Mouse (Mus musculus) limb, embryonic 12.5 days (tissue): ENCODE measurements at regions not wholly inside any gene's neighbourhood (a gene's known extent, or its start where the extent isn't known, plus 50 kb on each side); places are given as distances from the start of the nearest gene placed in this dataset.

Experiments
- ATAC-seq: fragments of 200-750 bp; cut with Nextera tagmentation; 2 replicates; pipeline ENCODE4 v1.8.0; 2017; ENCODE audit warnings: low read depth, moderate TSS enrichment; ENCODE audit not compliant: insufficient number of reproducible peaks, insufficient read depth, low FRiP score, low TSS enrichment
- H3K27ac ChIP-seq: fragments of 300-500 bp; sonication (generic); 2 replicates; pipeline ENCODE4 v1.5.1; 2016; ENCODE audit warnings: mild to moderate bottlenecking, moderate library complexity
- H3K27me3 ChIP-seq: fragments of 300-500 bp; sonication (generic); 2 replicates; pipeline ENCODE4 v1.6.1; 2016; ENCODE audit warnings: mild to moderate bottlenecking, moderate library complexity
- H3K36me3 ChIP-seq: fragments of 300-500 bp; sonication (generic); 2 replicates; pipeline ENCODE4 v1.6.1; 2016; ENCODE audit warnings: mild to moderate bottlenecking, moderate library complexity
- H3K4me1 ChIP-seq: fragments of 300-500 bp; sonication (generic); replicated peaks from 2 replicates; pipeline ENCODE4 v1.6.1; 2016
- H3K4me2 ChIP-seq: fragments of 300-500 bp; sonication (generic); 2 replicates; pipeline ENCODE4 v1.6.1; 2016; ENCODE audit warnings: mild to moderate bottlenecking, moderate library complexity
- H3K4me3 ChIP-seq: fragments of 300-500 bp; sonication (generic); replicated peaks from 2 replicates; pipeline ENCODE4 v1.5.1; 2016; ENCODE audit warnings: mild to moderate bottlenecking
- H3K9ac ChIP-seq: fragments of 300-500 bp; sonication (generic); replicated peaks from 2 replicates; pipeline ENCODE4 v1.6.1; 2016; ENCODE audit warnings: mild to moderate bottlenecking, moderate library complexity
- H3K9me3 ChIP-seq: fragments of 300-500 bp; sonication (generic); 2 replicates; pipeline ENCODE4 v1.6.1; 2016; ENCODE audit warnings: mild to moderate bottlenecking, moderate library complexity
- WGBS: fragments of 180-500 bp; shearing (Covaris S2); methylation state at CpG from one replicate; pipeline ENCODE4 v1.1.7; 2016; 5-methylcytosine and 5-hydroxymethylcytosine counted together

DNA sequence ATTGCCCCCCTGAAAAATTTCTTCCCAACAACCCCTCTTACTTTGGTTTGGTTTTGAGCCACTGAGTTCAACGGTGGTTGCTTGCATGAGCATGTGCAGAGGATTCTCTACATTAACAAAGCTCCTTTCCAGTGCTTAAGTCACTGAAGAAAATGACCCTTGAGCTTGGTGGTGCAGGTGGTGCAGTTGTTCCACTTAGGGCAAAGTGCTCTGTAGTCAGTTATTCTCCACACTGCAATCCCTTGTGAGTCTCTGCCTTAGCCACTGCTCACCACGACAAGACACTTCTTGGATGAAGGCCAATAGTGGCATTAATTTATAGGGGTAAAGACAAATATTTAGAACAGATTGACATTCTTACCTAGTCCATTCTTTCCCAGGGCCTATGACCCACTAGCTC lies 369.1 kb upstream of the Frg1 start:
- no peak overlapping the region for H3K4me2 ChIP-seq
- no peak overlapping the region for H3K9ac ChIP-seq
- no peak overlapping the region for H3K4me3 ChIP-seq
- no peaks in the 10 kb centered on the region for H3K36me3 ChIP-seq
- no peaks in the 10 kb centered on the region for H3K27me3 ChIP-seq
- 0 out of 2 replicates have a peak, but pooled peaks cover 4% of the 10 kb centered on the region for H3K4me1 ChIP-seq
- no peaks in the 10 kb centered on the region for H3K9me3 ChIP-seq
- ATAC-seq, result no peak
- WGBS, result 81% methylated on average over 2 of the region's 2 CpGs
- no peak overlapping the region for H3K27ac ChIP-seq

DNA sequence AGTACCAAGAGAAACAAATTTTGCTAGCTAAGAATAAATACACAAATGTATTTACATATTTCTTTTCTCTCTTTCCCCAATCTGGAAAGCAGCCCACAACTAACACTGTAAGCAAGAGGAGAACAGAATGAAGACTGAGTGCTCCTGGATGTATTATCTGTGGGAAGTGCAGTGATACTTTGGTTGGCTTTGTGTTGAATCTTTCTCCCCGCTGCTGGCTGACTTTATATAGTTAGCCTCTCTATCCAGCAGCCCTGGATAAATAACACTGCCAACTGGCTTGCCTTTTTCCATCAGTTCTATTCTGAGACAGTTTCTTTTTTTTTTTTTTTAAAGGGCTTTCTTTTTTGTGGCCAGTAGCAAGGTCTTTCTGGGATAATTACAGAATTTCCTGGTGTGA lies 366.0 kb upstream of the Frg1 start:
- Histone ChIP-seq H3K27ac (no peak overlapping the region), H3K36me3 (no peaks in the 10 kb centered on the region), H3K4me1 (0 out of 2 replicates have a peak, but pooled peaks cover 4% of the 10 kb centered on the region), H3K9me3 (no peaks in the 10 kb centered on the region), H3K27me3 (no peaks in the 10 kb centered on the region), H3K4me2 (no peak overlapping the region), H3K9ac (no peak overlapping the region), H3K4me3 (no peak overlapping the region)
- WGBS, result 96% methylated on average over 1 of the region's 1 CpGs
- ATAC-seq, result no peak

DNA sequence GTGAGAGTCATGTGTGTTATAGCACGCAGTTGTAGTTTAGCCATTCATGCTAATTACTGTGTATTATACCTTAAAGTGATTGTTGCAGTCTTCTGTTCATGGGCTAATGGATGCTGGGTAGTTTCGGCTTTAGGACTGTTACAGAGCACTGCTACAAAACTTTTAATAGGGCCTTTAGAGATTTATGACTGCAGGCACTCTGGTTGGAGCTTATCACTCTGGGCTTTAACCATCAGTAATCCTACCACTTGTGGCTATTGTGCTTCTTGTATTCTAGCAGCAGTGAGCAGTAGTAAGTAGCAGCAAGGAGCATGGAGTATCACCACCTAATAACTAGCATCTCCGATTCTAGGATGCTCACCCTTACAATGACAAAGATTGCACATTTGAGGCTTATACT lies 362.6 kb upstream of the Frg1 start:
- Histone ChIP-seq H3K27ac (no peak overlapping the region), H3K9me3 (no peaks in the 10 kb centered on the region), H3K4me2 (no peak overlapping the region), H3K4me3 (no peak overlapping the region), H3K36me3 (no peaks in the 10 kb centered on the region), H3K9ac (no peak overlapping the region), H3K4me1 (0 out of 2 replicates have a peak, but pooled peaks cover 4% of the 10 kb centered on the region), H3K27me3 (no peaks in the 10 kb centered on the region)
- 58% methylated on average over 3 of the region's 3 CpGs for WGBS
- no peak for ATAC-seq

DNA sequence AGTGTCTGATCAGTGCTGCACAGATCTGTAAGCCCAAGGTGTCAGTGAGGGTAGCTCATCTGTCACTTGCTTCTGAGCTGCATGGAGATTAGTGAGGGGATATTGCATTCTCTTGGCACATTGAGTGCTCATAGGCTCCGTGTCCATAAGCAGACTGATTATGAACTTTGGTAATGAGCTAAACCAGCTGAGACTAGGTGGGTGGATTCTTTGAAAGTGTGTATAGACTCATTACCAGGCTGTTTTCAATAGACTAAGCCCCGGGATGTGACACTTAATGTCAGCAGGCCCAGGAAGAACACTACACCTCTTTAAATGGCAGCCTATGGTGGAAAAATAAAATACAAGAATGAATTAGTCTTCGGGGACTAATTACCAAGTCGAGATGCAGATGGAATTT lies 354.9 kb upstream of the Frg1 start:
- Histone ChIP-seq H3K4me1 (peaks cover 8% of the 10 kb centered on the region; the same call in 1 of the 2 replicates), H3K36me3 (no peaks in the 10 kb centered on the region), H3K9ac (no peak overlapping the region), H3K27ac (no peak overlapping the region), H3K27me3 (no peaks in the 10 kb centered on the region), H3K4me2 (no peak overlapping the region), H3K4me3 (no peak overlapping the region), H3K9me3 (no peaks in the 10 kb centered on the region)
- WGBS, result 52% methylated on average over 4 of the region's 4 CpGs
- no peak for ATAC-seq

DNA sequence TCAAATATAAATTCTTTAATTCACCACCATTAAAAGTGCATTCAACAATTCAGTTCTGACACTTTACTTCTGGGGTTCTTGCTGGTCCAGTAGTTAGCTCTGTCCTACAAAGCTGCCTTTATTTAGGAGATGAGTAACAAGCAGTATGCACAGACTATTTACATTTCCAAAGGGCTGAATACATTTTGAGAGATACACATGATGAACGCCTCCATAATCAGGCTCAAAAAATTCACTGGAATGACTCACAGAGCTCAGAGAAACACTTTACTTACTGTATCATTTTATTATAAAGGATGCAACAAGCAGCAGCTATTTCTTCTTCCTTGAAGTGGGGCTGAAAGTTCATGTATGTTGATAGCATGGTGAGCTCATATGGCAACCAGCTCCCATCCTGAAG lies 336.6 kb upstream of the Frg1 start:
- Histone ChIP-seq H3K27me3 (no peaks in the 10 kb centered on the region), H3K4me1 (no peaks in the 10 kb centered on the region), H3K4me3 (no peak overlapping the region), H3K9me3 (no peaks in the 10 kb centered on the region), H3K27ac (no peak overlapping the region), H3K9ac (no peak overlapping the region), H3K4me2 (no peak overlapping the region), H3K36me3 (no peaks in the 10 kb centered on the region)
- no peak for ATAC-seq
- 80% methylated on average over 1 of the region's 1 CpGs for WGBS

DNA sequence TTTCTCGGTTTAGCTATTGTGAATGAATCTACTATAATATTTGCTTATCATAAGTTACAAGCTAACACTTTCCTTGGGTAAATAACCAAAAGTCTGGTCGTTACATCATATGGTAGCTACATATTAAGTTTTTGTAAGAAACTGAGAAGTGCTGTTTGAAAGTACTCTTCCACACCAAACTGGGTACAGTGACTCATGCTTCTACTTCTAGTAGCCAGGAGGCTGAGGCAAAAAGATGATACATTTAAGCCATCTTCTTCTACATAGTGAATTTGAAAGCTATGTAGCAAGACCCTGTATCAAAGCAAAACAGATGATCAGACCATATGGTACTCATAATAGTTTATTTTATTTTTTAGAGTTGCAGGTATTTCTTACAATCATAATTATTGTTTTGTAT lies 335.8 kb upstream of the Frg1 start:
- Histone ChIP-seq H3K9ac (no peak overlapping the region), H3K9me3 (no peaks in the 10 kb centered on the region), H3K27me3 (no peaks in the 10 kb centered on the region), H3K4me3 (no peak overlapping the region), H3K4me2 (no peak overlapping the region), H3K4me1 (no peaks in the 10 kb centered on the region), H3K36me3 (no peaks in the 10 kb centered on the region), H3K27ac (no peak overlapping the region)
- 83% methylated on average over 2 of the region's 2 CpGs for WGBS
- no peak for ATAC-seq

DNA sequence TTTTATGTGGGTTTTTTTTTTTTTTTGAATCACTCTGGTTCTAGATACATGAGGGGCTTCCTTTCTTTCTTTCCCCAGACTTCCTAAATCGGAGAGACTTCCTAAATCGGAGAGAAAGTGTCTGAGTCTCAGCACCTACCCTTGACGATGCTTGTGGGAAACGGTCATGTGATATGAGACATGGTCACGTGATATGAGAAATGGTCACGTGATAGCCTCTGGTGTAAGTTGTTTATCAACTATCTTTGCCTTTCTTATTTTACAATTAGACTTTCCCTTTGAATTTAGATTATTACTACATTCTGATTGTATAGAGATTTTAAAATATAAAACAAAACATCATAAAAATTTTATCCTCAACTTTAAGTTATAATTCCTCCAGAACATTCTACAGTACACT lies 330.1 kb upstream of the Frg1 start:
- H3K27ac ChIP-seq, result no peak overlapping the region
- WGBS, result 91% methylated on average over 6 of the region's 6 CpGs
- no peaks in the 10 kb centered on the region for H3K4me1 ChIP-seq
- no peak for ATAC-seq
- no peaks in the 10 kb centered on the region for H3K36me3 ChIP-seq
- H3K9me3 ChIP-seq, result no peaks in the 10 kb centered on the region
- no peak overlapping the region for H3K9ac ChIP-seq
- H3K4me2 ChIP-seq, result no peak overlapping the region
- H3K27me3 ChIP-seq, result no peaks in the 10 kb centered on the region
- H3K4me3 ChIP-seq, result no peak overlapping the region

DNA sequence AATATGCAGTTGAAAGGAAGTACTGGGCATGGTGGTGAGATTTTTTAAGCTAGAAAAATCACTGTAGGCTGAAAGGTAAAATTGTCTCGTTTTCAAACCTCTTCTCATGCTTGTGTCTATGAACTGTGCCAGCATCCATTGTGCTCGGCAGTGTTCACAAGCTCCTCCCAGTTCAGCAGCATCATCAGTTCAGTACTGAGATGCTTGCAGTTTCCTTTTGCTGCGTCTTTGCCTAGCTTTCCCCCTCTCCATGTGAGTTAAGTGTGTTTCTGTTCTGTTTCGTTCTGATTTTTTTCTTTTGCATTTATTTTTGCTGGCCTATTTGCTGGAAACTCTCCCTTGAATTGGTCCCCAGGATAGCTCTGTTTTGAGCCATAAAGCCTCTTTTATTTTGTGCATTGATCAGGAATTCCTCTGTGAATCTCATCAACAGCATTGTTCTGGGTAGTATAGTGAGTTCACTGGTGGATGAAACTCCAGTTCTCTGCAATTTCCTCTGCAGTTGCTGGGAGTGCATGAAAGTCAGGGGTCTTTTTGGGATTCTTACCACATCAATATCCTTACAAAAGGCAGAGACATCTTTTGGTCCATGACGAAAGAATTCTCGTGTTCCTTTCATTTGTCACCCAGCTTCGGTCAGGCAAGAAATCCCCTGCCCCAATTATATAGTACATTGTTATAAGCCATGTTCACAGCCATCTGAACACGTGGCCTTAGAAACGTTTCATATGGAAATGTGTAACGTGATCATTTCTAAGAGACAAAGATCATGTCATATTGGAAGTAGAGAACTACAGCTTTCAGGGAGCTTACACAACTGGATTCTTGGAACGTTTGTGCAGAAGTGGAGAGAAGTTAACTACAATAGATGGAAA lies 326.2 kb upstream of the Frg1 start:
- Histone ChIP-seq H3K4me3 (no peak overlapping the region), H3K4me1 (no peaks in the 10 kb centered on the region), H3K9me3 (no peaks in the 10 kb centered on the region), H3K27ac (no peak overlapping the region), H3K36me3 (no peaks in the 10 kb centered on the region), H3K27me3 (no peaks in the 10 kb centered on the region), H3K9ac (no peak overlapping the region), H3K4me2 (no peak overlapping the region)
- WGBS, result 86% methylated on average over 11 of the region's 11 CpGs
- no peak for ATAC-seq

DNA sequence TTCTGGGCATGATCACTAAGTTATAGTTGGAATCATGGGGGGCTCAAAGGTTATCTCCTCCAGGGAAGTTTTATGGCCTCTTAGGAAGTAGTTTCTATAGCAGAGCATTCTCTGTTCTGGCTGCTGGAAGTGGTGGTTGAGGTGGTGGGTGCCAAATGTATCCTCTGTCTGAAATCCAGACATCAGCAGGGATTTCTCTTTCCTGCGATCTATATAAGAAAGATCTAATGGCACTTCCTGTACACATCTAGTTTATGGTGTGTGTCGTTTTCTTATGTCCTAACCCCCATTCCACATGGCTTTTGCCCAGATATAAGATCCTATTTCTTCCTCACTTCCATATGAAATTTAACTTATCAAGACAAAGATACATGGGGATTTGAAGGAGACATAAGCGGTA lies 300.1 kb upstream of the Frg1 start:
- 79% methylated on average over 3 of the region's 3 CpGs for WGBS
- Histone ChIP-seq H3K4me2 (no peak overlapping the region), H3K9ac (no peak overlapping the region), H3K27me3 (no peaks in the 10 kb centered on the region), H3K4me3 (no peak overlapping the region), H3K4me1 (no peaks in the 10 kb centered on the region), H3K27ac (no peak overlapping the region), H3K9me3 (no peaks in the 10 kb centered on the region), H3K36me3 (no peaks in the 10 kb centered on the region)
- ATAC-seq, result no peak

DNA sequence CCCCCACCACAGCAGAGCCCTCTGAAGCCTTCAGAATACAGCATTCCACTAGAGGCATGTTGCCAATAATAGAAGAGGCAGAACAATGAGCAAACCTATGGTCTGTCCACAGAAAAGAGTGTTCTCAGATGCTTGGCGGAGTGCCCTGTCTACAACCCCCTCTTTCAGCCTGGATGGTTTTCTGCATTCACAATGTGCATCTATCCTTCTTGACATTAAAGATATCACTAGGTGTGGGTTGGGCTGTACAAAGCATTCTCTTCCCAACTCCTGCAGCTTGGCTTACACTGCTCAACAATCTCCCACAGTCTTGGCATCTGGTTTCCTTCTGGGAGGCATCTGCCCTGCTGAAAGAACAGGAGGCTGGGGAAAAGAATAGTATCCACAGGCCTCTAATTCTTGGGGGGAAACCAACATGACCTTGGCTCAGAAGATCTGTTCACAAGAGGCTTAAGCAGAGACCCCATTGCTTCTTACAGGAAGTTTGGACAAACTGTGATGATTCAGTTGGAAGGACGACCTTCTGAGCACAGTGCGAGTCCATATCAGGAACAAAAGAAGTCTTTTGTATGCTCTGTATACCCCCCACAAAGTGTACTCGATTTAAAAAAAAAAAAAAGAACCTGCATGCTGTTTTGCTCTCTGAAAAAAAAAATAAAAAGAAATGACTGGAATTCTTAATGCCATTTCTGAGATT lies 296.9 kb upstream of the Frg1 start:
- Histone ChIP-seq H3K9ac (no peak overlapping the region), H3K27me3 (no peaks in the 10 kb centered on the region), H3K27ac (no peak overlapping the region), H3K4me2 (no peak overlapping the region), H3K4me3 (no peak overlapping the region), H3K9me3 (no peaks in the 10 kb centered on the region), H3K36me3 (no peaks in the 10 kb centered on the region), H3K4me1 (no peaks in the 10 kb centered on the region)
- ATAC-seq, result no peak
- 77% methylated on average over 4 of the region's 4 CpGs for WGBS

DNA sequence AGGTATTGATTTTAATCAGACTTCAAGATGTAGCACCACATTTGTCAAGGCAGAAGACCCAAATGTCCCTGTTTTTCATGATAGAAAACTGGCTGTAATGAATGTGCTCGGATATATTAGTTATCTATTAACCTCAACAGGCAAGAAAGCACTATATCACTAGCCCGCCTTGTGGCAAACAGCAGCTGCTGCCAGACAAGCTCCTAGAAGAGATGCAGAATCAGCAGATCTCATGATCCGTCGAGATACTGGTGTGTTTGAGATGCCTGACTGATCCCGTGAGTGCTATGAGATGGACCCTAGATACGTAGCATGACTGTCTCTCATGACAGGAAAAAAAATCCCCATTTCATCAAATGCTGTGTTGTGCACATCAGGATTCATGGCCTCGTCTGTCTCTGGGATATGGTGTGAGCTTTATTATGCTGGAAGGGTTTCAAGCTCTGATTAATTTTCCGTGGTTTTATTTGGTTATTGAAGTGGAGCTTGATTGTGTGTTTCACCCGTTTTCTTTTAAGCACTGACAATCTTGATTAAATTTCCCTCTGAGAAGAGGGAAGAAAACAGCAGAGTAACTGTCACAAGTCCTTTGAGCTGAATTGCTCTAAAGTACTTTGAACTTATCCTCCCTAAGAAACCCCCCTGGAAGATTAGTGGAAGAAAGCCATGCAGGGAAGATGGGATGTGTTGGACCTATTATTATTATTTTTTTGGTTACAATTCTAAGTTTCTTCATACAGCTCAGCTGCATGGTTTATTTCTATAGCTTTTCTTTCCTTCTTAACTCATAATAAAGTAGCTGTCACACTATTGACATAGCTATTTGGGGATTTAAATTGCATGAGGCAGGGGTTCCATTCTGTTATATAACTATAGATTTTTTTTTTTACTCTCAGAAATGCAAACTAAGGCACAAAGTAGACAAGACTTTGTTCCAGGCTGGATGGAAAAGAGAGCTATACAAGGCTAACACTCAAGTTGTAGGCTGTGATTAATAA lies 287.4 kb upstream of the Frg1 start:
- 77% methylated on average over 9 of the region's 9 CpGs for WGBS
- Histone ChIP-seq H3K9ac (no peak overlapping the region), H3K9me3 (no peaks in the 10 kb centered on the region), H3K4me1 (no peaks in the 10 kb centered on the region), H3K27ac (no peak overlapping the region), H3K27me3 (no peaks in the 10 kb centered on the region), H3K4me3 (no peak overlapping the region), H3K36me3 (no peaks in the 10 kb centered on the region), H3K4me2 (no peak overlapping the region)
- ATAC-seq, result no peak
